Mouse (Mus musculus) liver, postnatal 0 days (tissue): ENCODE measurements at regions not wholly inside any gene's neighbourhood (a gene's known extent, or its start where the extent isn't known, plus 50 kb on each side); places are given as distances from the start of the nearest gene placed in this dataset.

ENCODE experiments used
- CTCF ChIP-seq: sonication (generic); IDR thresholded peaks from 2 replicates; pipeline ENCODE4 v1.5.1; 2016; ENCODE audit warnings: antibody characterized with exemption, low read depth
- EP300 ChIP-seq: IDR thresholded peaks from 2 replicates; pipeline ENCODE4 v1.6.1; 2016; ENCODE audit warnings: antibody characterized with exemption, low read depth, mild to moderate bottlenecking

GRCm38 (mm10) chr4:4556126-4556525, 237.0 kb downstream of the Impad1 start:
- no peak for TF ChIP-seq CTCF
- TF ChIP-seq EP300, result no peak
